Mouse (Mus musculus) cerebellum, adult 2 months (tissue): ENCODE results near the gene Spdye4c.

Source experiments
- CTCF ChIP-seq: fragments of 200-500 bp; IDR thresholded peaks from 2 replicates; pipeline ENCODE4 v1.5.1; 2011; ENCODE audit warnings: low read depth, mild to moderate bottlenecking, control low read depth, low read length, moderate library complexity, borderline replicate concordance; ENCODE audit not compliant: insufficient read depth
- POLR2A ChIP-seq: fragments of 200-500 bp; IDR thresholded peaks from 2 replicates; pipeline ENCODE4 v1.6.1; 2011; ENCODE audit warnings: low read length, control low read depth, borderline replicate concordance; ENCODE audit not compliant: insufficient read depth

- TF ChIP-seq POLR2A, result no peak
- no peak for TF ChIP-seq CTCF
These were observed 8.1 kb upstream of the Spdye4c start for GRCm38 (mm10) chr2:128582881-128583280.
